Mouse (Mus musculus) liver, embryonic 14.5 days (tissue): ENCODE results near the gene Spaca6.

Experiments
- CTCF ChIP-seq: IDR thresholded peaks from 2 replicates; pipeline ENCODE4 v1.5.1; 2016; ENCODE audit warnings: antibody characterized with exemption, low read depth, control low read depth
- EP300 ChIP-seq: IDR thresholded peaks from 2 replicates; pipeline ENCODE4 v1.6.1; 2016; ENCODE audit warnings: antibody characterized with exemption, low read depth

- TF ChIP-seq EP300, result no peak
- no peak for TF ChIP-seq CTCF
Observed at GRCm38 (mm10) chr17:17826751-17827657, at the start of gene Spaca6.
